Mouse (Mus musculus) midbrain, embryonic 14.5 days (tissue): ENCODE measurements around the gene Mad2l1bp. TPM values are rescaled to one million over a fixed set of nuclear protein-coding genes. Genes with fewer than 3 reads are reported as not detected.

Experiments
- ATAC-seq: fragments of 200-750 bp; cut with Nextera tagmentation; 2 replicates; pipeline ENCODE4 v1.8.0; 2017; ENCODE audit warnings: moderate number of reproducible peaks, moderate library complexity; ENCODE audit not compliant: low FRiP score, low TSS enrichment
- DNase-seq: peaks from one replicate; pipeline ENCODE4 v3.0.0-alpha.2; 2015
- H3K27ac ChIP-seq: fragments of 300-500 bp; sonication (generic); replicated peaks from 2 replicates; pipeline ENCODE4 v1.5.1; 2014; ENCODE audit warnings: mild to moderate bottlenecking, low read depth, low read length, moderate library complexity
- H3K27me3 ChIP-seq: fragments of 300-500 bp; sonication (generic); 2 replicates; pipeline ENCODE4 v1.6.1; 2014; ENCODE audit warnings: low read length, control low read depth, mixed read lengths; ENCODE audit not compliant: control insufficient read depth, insufficient read depth
- H3K36me3 ChIP-seq: fragments of 300-500 bp; sonication (generic); 2 replicates; pipeline ENCODE4 v1.6.1; 2014; ENCODE audit warnings: low read length, control low read depth; ENCODE audit not compliant: control insufficient read depth, insufficient read depth
- H3K4me1 ChIP-seq: fragments of 300-500 bp; sonication (generic); 2 replicates; pipeline ENCODE4 v1.6.1; 2014; ENCODE audit warnings: mild to moderate bottlenecking, antibody characterized with exemption, low read length, control low read depth; ENCODE audit not compliant: control insufficient read depth, insufficient read depth
- H3K4me2 ChIP-seq: fragments of 300-500 bp; sonication (generic); 2 replicates; pipeline ENCODE4 v1.6.1; 2014; ENCODE audit warnings: mild to moderate bottlenecking, low read length, moderate library complexity
- H3K4me3 ChIP-seq: fragments of 300-500 bp; sonication (generic); replicated peaks from 2 replicates; pipeline ENCODE4 v1.5.1; 2014; ENCODE audit warnings: low read depth, low read length
- H3K9ac ChIP-seq: fragments of 300-500 bp; sonication (generic); replicated peaks from 2 replicates; pipeline ENCODE4 v1.6.1; 2014; ENCODE audit warnings: mild to moderate bottlenecking, low read length, moderate library complexity
- H3K9me3 ChIP-seq: fragments of 300-500 bp; sonication (generic); 2 replicates; pipeline ENCODE4 v1.6.1; 2016; ENCODE audit warnings: low read length, control low read depth, mixed read lengths; ENCODE audit not compliant: control insufficient read depth
- WGBS: fragments of 180-500 bp; shearing (Covaris S2); extraction: QIAGEN DNeasy Blood & Tissue Kit; methylation state at CpG from one replicate; pipeline ENCODE4 v1.1.7; 2014; 5-methylcytosine and 5-hydroxymethylcytosine counted together
- polyA plus RNA-seq: library from polyadenylated mRNA; unstranded; fragments of >200 nt; fragmentation: Nextera tagmentation; extraction: Ambion mirVana; gene quantifications from 2 replicates; pipeline ENCODE4 v1.2.1, GENCODE M21; 2014

The Mad2l1bp gene
- polyA plus RNA-seq, 1 experiment from 2014 or later: 22.4 TPM

GRCm38 (mm10) chr17:46161179-46161578, 7.8 kb upstream of the Mad2l1bp start:
- peak; percentile 43; the same call in 1 of the 2 replicates for ATAC-seq
- under 1% methylated on average over 19 of the region's 19 CpGs for WGBS

GRCm38 (mm10) chr17:46160686-46161085, 7.3 kb upstream of the Mad2l1bp start, which contains the start of gene Gtpbp2:
Gene Gtpbp2, plus strand, starts transcription at chr17:46161032.
- Histone ChIP-seq H3K27me3 (no peaks in the 10 kb centered on the region), H3K4me2 (peak within 1 kb of the TSS; percentile 78), H3K9ac (peak within 1 kb of the TSS; percentile 86), H3K4me1 (peaks cover 14% of the 10 kb centered on the region), H3K36me3 (peaks cover 19% of the 10 kb centered on the region), H3K27ac (peak within 1 kb of the TSS; percentile 77), H3K4me3 (peak within 1 kb of the TSS; percentile 79), H3K9me3 (no peaks in the 10 kb centered on the region)
- peak; percentile 97 for ATAC-seq
- WGBS: under 1% methylated on average over 23 of the region's 23 CpGs
- DNase-seq: peak; percentile 100

More at GRCm38 (mm10) chr17:46161179-46161578, 7.8 kb upstream of the Mad2l1bp start:
- peaks cover 14% of the 10 kb centered on the region for H3K4me1 ChIP-seq
- peaks cover 24% of the 10 kb centered on the region for H3K36me3 ChIP-seq
- peak overlapping the region; percentile 78 for H3K4me2 ChIP-seq
- H3K4me3 ChIP-seq: peak overlapping the region; percentile 79
- H3K27me3 ChIP-seq: no peaks in the 10 kb centered on the region
- H3K9me3 ChIP-seq: no peaks in the 10 kb centered on the region
- peak overlapping the region; percentile 86 for H3K9ac ChIP-seq
- peak; percentile 69 for DNase-seq
- H3K27ac ChIP-seq: peak overlapping the region; percentile 77

GRCm38 (mm10) chr17:46160090-46160662, 6.8 kb upstream of the Mad2l1bp start:
- DNase-seq (peak; percentile 87), ATAC-seq (peak; percentile 62)
- Histone ChIP-seq H3K4me1 (peaks cover 14% of the 10 kb centered on the region), H3K27ac (peak overlapping the region; percentile 64; the same call in 1 of the 2 replicates), H3K4me3 (peak overlapping the region; percentile 79), H3K9ac (peak overlapping the region; percentile 43; the same call in 1 of the 2 replicates), H3K36me3 (peaks cover 14% of the 10 kb centered on the region), H3K4me2 (peak overlapping the region; percentile 78), H3K27me3 (no peaks in the 10 kb centered on the region), H3K9me3 (no peaks in the 10 kb centered on the region)
- under 1% methylated on average over 16 of the region's 16 CpGs for WGBS

GRCm38 (mm10) chr17:46159236-46159635, 5.9 kb upstream of the Mad2l1bp start:
- H3K4me2 ChIP-seq: no peak overlapping the region; the same call in 1 of the 2 replicates
- H3K4me1 ChIP-seq: peaks cover 14% of the 10 kb centered on the region
- ATAC-seq (no peak), DNase-seq (no peak)
- no peak overlapping the region for H3K27ac ChIP-seq
- no peak overlapping the region for H3K9ac ChIP-seq
- H3K9me3 ChIP-seq: no peaks in the 10 kb centered on the region
- H3K4me3 ChIP-seq: no peak overlapping the region
- WGBS: 71% methylated on average over 2 of the region's 2 CpGs
- peaks cover 6% of the 10 kb centered on the region; the same call in 1 of the 2 replicates for H3K36me3 ChIP-seq
- no peaks in the 10 kb centered on the region for H3K27me3 ChIP-seq

- no peak overlapping the region for H3K4me2 ChIP-seq
- no peaks in the 10 kb centered on the region for H3K9me3 ChIP-seq
- ATAC-seq (no peak), DNase-seq (no peak)
- H3K36me3 ChIP-seq: no peaks in the 10 kb centered on the region
- 87% methylated on average over 8 of the region's 8 CpGs for WGBS
- no peaks in the 10 kb centered on the region for H3K27me3 ChIP-seq
- H3K9ac ChIP-seq: no peak overlapping the region
- peaks cover 16% of the 10 kb centered on the region for H3K4me1 ChIP-seq
- no peak overlapping the region for H3K27ac ChIP-seq
- H3K4me3 ChIP-seq: no peak overlapping the region
Observed at GRCm38 (mm10) chr17:46157131-46157530, 3.8 kb upstream of the Mad2l1bp start.

- no peak overlapping the region for H3K4me2 ChIP-seq
- DNase-seq: no peak
- H3K4me1 ChIP-seq: peaks cover 11% of the 10 kb centered on the region
- no peaks in the 10 kb centered on the region for H3K9me3 ChIP-seq
- H3K4me3 ChIP-seq: no peak overlapping the region
- H3K27ac ChIP-seq: no peak overlapping the region
- no peak overlapping the region for H3K9ac ChIP-seq
- H3K27me3 ChIP-seq: no peaks in the 10 kb centered on the region
- 86% methylated on average over 5 of the region's 5 CpGs for WGBS
- no peaks in the 10 kb centered on the region for H3K36me3 ChIP-seq
- no peak for ATAC-seq
Observed at GRCm38 (mm10) chr17:46156680-46157079, 3.3 kb upstream of the Mad2l1bp start.

GRCm38 (mm10) chr17:46154336-46154735, 983 bp upstream of the Mad2l1bp start:
- Histone ChIP-seq H3K27me3 (no peaks in the 10 kb centered on the region), H3K9ac (no peak overlapping the region), H3K4me2 (no peak overlapping the region), H3K4me1 (peaks cover 9% of the 10 kb centered on the region), H3K27ac (no peak overlapping the region), H3K9me3 (no peaks in the 10 kb centered on the region), H3K4me3 (no peak overlapping the region), H3K36me3 (0 out of 2 replicates have a peak, but pooled peaks cover 3% of the 10 kb centered on the region)
- no peak for DNase-seq
- WGBS: 93% methylated on average over 3 of the region's 3 CpGs
- no peak for ATAC-seq

- ATAC-seq: peak; percentile 85
Observed at GRCm38 (mm10) chr17:46143578-46144423, 9.6 kb downstream of the Mad2l1bp start, which contains the start of gene Rsph9. Gene Rsph9, minus strand, starts transcription at chr17:46144216.

More at GRCm38 (mm10) chr17:46143578-46144423, 9.6 kb downstream of the Mad2l1bp start, which contains the start of gene Rsph9:
- peak; percentile 85 for DNase-seq
- Histone ChIP-seq H3K36me3 (peaks cover 29% of the 10 kb centered on the region), H3K4me1 (peaks cover 11% of the 10 kb centered on the region), H3K9ac (peak within 1 kb of the TSS; percentile 55), H3K27ac (peak within 1 kb of the TSS; percentile 49; the same call in 1 of the 2 replicates), H3K27me3 (no peaks in the 10 kb centered on the region), H3K4me2 (peak within 1 kb of the TSS; percentile 67), H3K9me3 (no peaks in the 10 kb centered on the region), H3K4me3 (peak within 1 kb of the TSS; percentile 45)
- WGBS: 8% methylated on average over 37 of the region's 37 CpGs
